Mouse (Mus musculus) limb, embryonic 14.5 days (tissue): ENCODE data around the gene Gpc5. TPM values are rescaled to one million over a fixed set of nuclear protein-coding genes. Genes with fewer than 3 reads are reported as not detected.

ENCODE experiments used
- ATAC-seq: fragments of 200-750 bp; cut with Nextera tagmentation; 2 replicates; pipeline ENCODE4 v1.8.0; 2017; ENCODE audit warnings: low read depth, moderate number of reproducible peaks, moderate TSS enrichment; ENCODE audit not compliant: low FRiP score
- DNase-seq: peaks from one replicate; pipeline ENCODE4 v3.0.0-alpha.2; 2015; ENCODE audit warnings: low spot score
- H3K27ac ChIP-seq: fragments of 300-500 bp; sonication (generic); replicated peaks from 2 replicates; pipeline ENCODE4 v1.5.1; 2014; ENCODE audit warnings: low read depth, mild to moderate bottlenecking, low read length, moderate library complexity, mixed read lengths
- H3K27me3 ChIP-seq: fragments of 300-500 bp; sonication (generic); 2 replicates; pipeline ENCODE4 v1.6.1; 2014; ENCODE audit warnings: low read length, mixed read lengths; ENCODE audit not compliant: control insufficient read depth, insufficient read depth
- H3K36me3 ChIP-seq: fragments of 300-500 bp; sonication (generic); 2 replicates; pipeline ENCODE4 v1.6.1; 2014; ENCODE audit warnings: mild to moderate bottlenecking, low read length, moderate library complexity, mixed read lengths; ENCODE audit not compliant: control insufficient read depth, insufficient read depth
- H3K4me1 ChIP-seq: fragments of 300-500 bp; sonication (generic); 2 replicates; pipeline ENCODE4 v1.6.1; 2014; ENCODE audit warnings: antibody characterized with exemption, low read length, mixed read lengths; ENCODE audit not compliant: control insufficient read depth, insufficient read depth
- H3K4me2 ChIP-seq: fragments of 300-500 bp; sonication (generic); replicated peaks from 2 replicates; pipeline ENCODE4 v1.6.1; 2014; ENCODE audit warnings: low read depth, mild to moderate bottlenecking, low read length, moderate library complexity; ENCODE audit not compliant: severe bottlenecking
- H3K4me3 ChIP-seq: fragments of 300-500 bp; sonication (generic); replicated peaks from 2 replicates; pipeline ENCODE4 v1.5.1; 2014; ENCODE audit warnings: low read length
- H3K9ac ChIP-seq: fragments of 300-500 bp; sonication (generic); 2 replicates; pipeline ENCODE4 v1.6.1; 2014; ENCODE audit warnings: mild to moderate bottlenecking, low read depth, low read length, moderate library complexity; ENCODE audit not compliant: severe bottlenecking
- H3K9me3 ChIP-seq: fragments of 300-500 bp; sonication (generic); 2 replicates; pipeline ENCODE4 v1.6.1; 2016; ENCODE audit warnings: low read length; ENCODE audit not compliant: control insufficient read depth
- POLR2A ChIP-seq: fragments of 200-500 bp; IDR thresholded peaks from 2 replicates; pipeline ENCODE4 v1.8.0; 2012; ENCODE audit warnings: inconsistent platforms, mild to moderate bottlenecking, moderate library complexity, borderline replicate concordance; ENCODE audit not compliant: insufficient read depth, insufficient read length; ENCODE audit errors: extremely low read depth
- WGBS: fragments of 180-500 bp; shearing (Covaris S2); extraction: QIAGEN DNeasy Blood & Tissue Kit; methylation state at CpG from one replicate; pipeline ENCODE4 v1.1.7; 2014; 5-methylcytosine and 5-hydroxymethylcytosine counted together
- polyA plus RNA-seq, 2 experiments: library from polyadenylated mRNA; depleted of rRNA in 1 of 2; stranded (reverse) in 1 of 2; unstranded in 1 of 2; fragments of >200 nt; fragmentation: Nextera tagmentation in 1 of 2; extraction: Ambion mirVana in 1 of 2; gene quantifications; 2 replicates each; pipeline versions ENCODE4 v1.2.1 to v1.2.3; 2012 to 2014

The Gpc5 gene
- polyA plus RNA-seq, 2 experiments: 0.78 to 1.4 TPM

DNA sequence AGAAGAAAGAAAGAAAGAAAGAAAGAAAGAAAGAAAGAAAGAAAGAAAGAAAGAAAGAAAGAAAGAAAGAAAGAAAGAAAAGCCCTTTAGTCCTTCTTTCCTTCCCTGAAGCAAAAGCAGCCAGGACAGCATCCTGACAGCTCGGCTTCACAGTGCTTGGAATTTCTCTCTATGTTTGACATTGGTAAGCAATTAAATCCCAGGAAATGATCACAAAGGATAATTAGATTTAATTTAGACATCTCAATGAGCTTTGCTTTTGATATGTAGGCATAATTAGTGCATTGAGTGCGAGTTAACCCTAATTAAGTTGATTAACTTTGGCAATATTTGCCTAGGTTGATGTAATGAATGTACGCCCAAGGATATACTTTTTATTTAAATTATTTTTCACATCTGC is 257.4 kb downstream of the Gpc5 start:
- Histone ChIP-seq H3K9ac (no peak overlapping the region), H3K4me3 (no peak overlapping the region), H3K27ac (no peak overlapping the region), H3K36me3 (no peaks in the 10 kb centered on the region), H3K27me3 (no peaks in the 10 kb centered on the region), H3K4me1 (no peaks in the 10 kb centered on the region), H3K4me2 (no peak overlapping the region), H3K9me3 (no peaks in the 10 kb centered on the region)
- 78% methylated on average over 3 of the region's 3 CpGs for WGBS
- DNase-seq (no peak), ATAC-seq (no peak)
- no peak for TF ChIP-seq POLR2A

DNA sequence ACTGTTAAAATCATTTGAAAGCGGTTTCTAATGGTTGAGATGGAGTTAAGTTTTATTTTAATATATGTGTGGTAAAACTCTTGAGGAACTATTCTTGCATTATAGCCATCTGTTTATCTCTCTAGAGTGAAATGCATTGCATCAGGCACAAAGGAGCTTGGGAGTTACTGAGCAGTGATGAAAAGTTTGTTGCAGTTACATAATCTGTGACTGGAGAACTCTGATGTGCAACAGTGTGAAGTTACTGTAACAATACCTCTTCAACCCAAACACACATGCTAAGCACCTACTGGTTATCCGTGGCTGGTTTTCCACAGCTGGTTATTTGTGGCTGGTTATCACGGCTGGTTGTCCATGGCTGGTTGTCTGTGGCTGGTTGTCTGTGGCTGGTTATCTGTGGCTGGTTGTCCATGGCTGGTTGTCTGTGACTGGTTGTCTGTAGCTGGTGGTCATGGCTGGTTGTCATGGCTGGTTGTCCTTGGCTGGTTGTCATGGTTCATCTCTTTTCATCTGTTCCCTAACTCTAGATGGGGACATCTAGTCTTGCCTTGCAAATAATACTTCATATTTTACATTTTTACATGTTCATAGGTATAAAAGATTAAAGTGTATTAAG is 273.4 kb downstream of the Gpc5 start:
- Histone ChIP-seq H3K27ac (no peak overlapping the region), H3K9me3 (no peaks in the 10 kb centered on the region), H3K4me2 (no peak overlapping the region), H3K4me1 (no peaks in the 10 kb centered on the region), H3K27me3 (no peaks in the 10 kb centered on the region), H3K4me3 (no peak overlapping the region), H3K9ac (no peak overlapping the region), H3K36me3 (no peaks in the 10 kb centered on the region)
- DNase-seq: no peak
- 88% methylated on average over 3 of the region's 3 CpGs for WGBS
- no peak for TF ChIP-seq POLR2A
- no peak for ATAC-seq

DNA sequence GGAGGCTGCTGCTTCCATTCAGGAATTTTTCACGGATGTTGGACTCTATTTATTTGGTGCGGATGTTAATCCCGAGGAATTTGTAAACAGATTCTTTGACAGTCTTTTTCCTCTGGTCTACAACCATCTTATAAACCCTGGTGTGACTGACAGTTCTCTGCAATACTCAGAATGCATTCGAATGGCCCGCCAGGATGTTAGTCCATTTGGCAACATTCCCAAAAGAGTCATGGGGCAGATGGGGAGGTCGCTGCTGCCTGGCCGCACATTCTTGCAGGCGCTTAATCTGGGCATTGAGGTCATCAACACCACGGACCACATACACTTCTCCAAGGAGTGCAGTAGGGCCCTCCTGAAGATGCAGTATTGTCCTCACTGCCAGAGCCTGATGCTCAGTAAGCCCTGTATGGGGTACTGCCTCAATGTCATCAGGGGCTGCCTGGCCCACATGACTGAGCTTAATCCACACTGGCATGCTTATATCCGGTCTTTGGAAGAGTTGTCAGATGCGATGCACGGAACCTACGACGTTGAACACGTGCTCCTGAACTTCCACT is 277.7 kb downstream of the Gpc5 start:
- DNase-seq (no peak), ATAC-seq (no peak)
- Histone ChIP-seq H3K27me3 (no peaks in the 10 kb centered on the region), H3K9me3 (no peaks in the 10 kb centered on the region), H3K27ac (no peak overlapping the region), H3K4me3 (no peak overlapping the region), H3K4me2 (no peak overlapping the region), H3K9ac (no peak overlapping the region), H3K4me1 (no peaks in the 10 kb centered on the region), H3K36me3 (no peaks in the 10 kb centered on the region)
- no peak for TF ChIP-seq POLR2A
- WGBS: 82% methylated on average over 15 of the region's 15 CpGs

DNA sequence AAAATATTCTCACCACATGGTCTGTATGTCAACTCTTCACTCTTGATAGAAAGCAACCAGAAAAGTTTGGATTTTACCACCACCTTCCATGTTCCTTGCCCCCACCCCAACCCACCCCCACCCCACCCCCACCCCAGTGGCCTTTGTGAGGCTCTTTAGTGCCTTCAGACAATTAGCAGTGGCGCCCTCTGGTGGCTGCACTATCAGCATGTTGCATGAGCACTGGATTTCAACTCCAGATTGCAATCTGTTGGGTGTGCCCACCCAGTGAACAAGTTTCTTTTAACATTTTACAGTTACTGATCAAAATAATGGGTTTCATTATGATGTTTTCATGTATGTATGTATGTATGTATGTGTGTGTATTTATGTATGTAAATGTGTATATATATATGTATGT is 279.1 kb downstream of the Gpc5 start:
- no peak for ATAC-seq
- Histone ChIP-seq H3K4me3 (no peak overlapping the region), H3K27ac (no peak overlapping the region), H3K4me1 (no peaks in the 10 kb centered on the region), H3K9me3 (no peaks in the 10 kb centered on the region), H3K36me3 (no peaks in the 10 kb centered on the region), H3K4me2 (no peak overlapping the region), H3K27me3 (no peaks in the 10 kb centered on the region), H3K9ac (no peak overlapping the region)
- 19% methylated on average over 1 of the region's 1 CpGs for WGBS
- no peak for TF ChIP-seq POLR2A
- no peak for DNase-seq

DNA sequence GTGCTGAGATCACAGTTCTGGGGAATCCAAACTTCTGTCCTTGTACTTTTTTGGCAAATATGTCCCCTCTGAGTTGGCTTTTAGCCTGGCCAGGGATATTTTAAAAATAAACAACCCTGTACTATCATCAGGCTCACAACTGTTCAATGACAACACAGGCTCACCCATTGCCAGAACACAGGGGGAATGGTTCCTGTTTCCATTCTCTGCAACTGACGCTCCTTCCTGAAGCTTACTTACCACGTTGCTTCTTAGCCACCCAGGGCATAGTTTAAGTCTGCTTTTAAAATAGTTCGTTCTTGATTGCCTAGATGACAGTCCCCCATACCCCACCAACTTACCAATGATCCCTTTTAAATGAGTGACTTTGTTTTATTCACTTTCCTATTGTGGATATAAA is 299.8 kb downstream of the Gpc5 start:
- no peaks in the 10 kb centered on the region for H3K4me1 ChIP-seq
- H3K27ac ChIP-seq: no peak overlapping the region
- DNase-seq: no peak
- no peak for ATAC-seq
- no peak overlapping the region for H3K4me3 ChIP-seq
- TF ChIP-seq POLR2A: no peak
- no peak overlapping the region for H3K9ac ChIP-seq
- H3K4me2 ChIP-seq: no peak overlapping the region
- H3K9me3 ChIP-seq: no peaks in the 10 kb centered on the region
- no peaks in the 10 kb centered on the region for H3K36me3 ChIP-seq
- H3K27me3 ChIP-seq: no peaks in the 10 kb centered on the region
- WGBS: 68% methylated on average over 3 of the region's 3 CpGs
